In genomic region chr2:170101132-170101531, GRCm38 (mm10) we compare ENCODE assay signal across 9 mouse cellular contexts. TPM values are rescaled to one million over a fixed set of nuclear protein-coding genes. Genes with fewer than 3 reads are reported as not detected.
DNase-seq lines count a peak whose midpoint lies in the region; TF ChIP-seq lines count a peak whose summit lies in the region.
"Had no signal": no experiment of that assay in that cellular context is flagged by ENCODE, and none has a peak within 500 bp of the region (broad histone marks: within the 10 kb centered on the region; RNA-seq: fewer than 3 reads in every experiment).

No protein-coding gene starts in this region.

- H3K27ac ChIP-seq in olfactory bulb, adult 2 months (ENCODE audit: insufficient read depth, low read depth, low read length) = no peak overlapping the region
- H3K27ac ChIP-seq: lung, embryonic 15.5 days had no signal

- DNase-seq in brain, embryonic 14.5 days (ENCODE audit: low read depth) = peak; percentile 93
- peak; percentile 61 for DNase-seq in fibroblast of lung, adult 2 months (ENCODE audit: low read depth)
- DNase-seq in heart, postnatal 10 days = peak; percentile 93 to 98
- peak; percentile 85 for DNase-seq in large intestine, adult 2 months (ENCODE audit: low read depth, low spot score)
- peak; percentile 94 for DNase-seq in lung, adult 2 months
- DNase-seq in testis, postnatal 14 days (ENCODE audit: low spot score) = peak; percentile 82

- intact Hi-C loops in heart, postnatal 10 days (cut with DNase I) = loop anchor here (1.0 to 5.0 kb wide), 3 partner anchors 46 to 1109 kb away; no protein-coding TSS in a partner anchor

- no peaks in the 10 kb centered on the region for H3K9me3 ChIP-seq in E14TG2a.4 (ENCODE audit: low read length)
- H3K9me3 ChIP-seq: lung, embryonic 15.5 days had no signal

- H3K27me3 ChIP-seq in E14TG2a.4 (ENCODE audit: insufficient read depth, low read length) = peaks cover 9% of the 10 kb centered on the region
- H3K27me3 ChIP-seq: lung, embryonic 15.5 days had no signal

- H3K4me3 ChIP-seq in E14TG2a.4 (replicated peaks; ENCODE audit: low read length) = no peak overlapping the region
- no peak overlapping the region for H3K4me3 ChIP-seq in lung, adult 2 months (replicated peaks; ENCODE audit: extremely low read depth, low read depth, low read length)
- H3K4me3 ChIP-seq in olfactory bulb, adult 2 months (ENCODE audit: insufficient read depth, low read depth, low read length) = no peak overlapping the region
- H3K4me3 ChIP-seq: lung, embryonic 15.5 days had no signal

- peaks cover 9% of the 10 kb centered on the region for H3K36me3 ChIP-seq in E14TG2a.4 (ENCODE audit: insufficient read depth, low read length)
- H3K36me3 ChIP-seq: lung, embryonic 15.5 days had no signal

- TF ChIP-seq CTCF in E14TG2a.4 (conservative IDR thresholded peaks at IDR 0.05; ENCODE audit: low read length) = peak; percentile 83
- TF ChIP-seq CTCF in brain, embryonic 14.5 days (IDR thresholded peaks at IDR 0.05; ENCODE audit: borderline replicate concordance, extremely low read depth, insufficient read depth, insufficient read length) = peak; percentile 100
- peak; percentile 98 for TF ChIP-seq CTCF in lung, adult 2 months (IDR thresholded peaks at IDR 0.05; ENCODE audit: insufficient read depth, low read length)
- TF ChIP-seq CTCF in olfactory bulb, adult 2 months (IDR thresholded peaks at IDR 0.05; ENCODE audit: insufficient read depth, low read depth, low read length) = peak; percentile 98

- peaks cover 46% of the 10 kb centered on the region for H3K4me1 ChIP-seq in E14TG2a.4 (replicated peaks; ENCODE audit: low read depth, low read length)
- H3K4me1 ChIP-seq in lung, adult 2 months (ENCODE audit: control insufficient read depth, insufficient read depth, low read length) = no peaks in the 10 kb centered on the region
- no peaks in the 10 kb centered on the region for H3K4me1 ChIP-seq in olfactory bulb, adult 2 months (ENCODE audit: control insufficient read depth, insufficient read depth, low read length)
- H3K4me1 ChIP-seq: lung, embryonic 15.5 days had no signal

- TF ChIP-seq POLR2A in brain, embryonic 14.5 days (IDR thresholded peaks at IDR 0.05; ENCODE audit: borderline replicate concordance, extremely low read depth, insufficient read depth, insufficient read length, poor library complexity, severe bottlenecking) = no peak
- no peak for TF ChIP-seq POLR2A in lung, adult 2 months (IDR thresholded peaks at IDR 0.05; ENCODE audit: borderline replicate concordance, extremely low read depth, low read depth, low read length)
- TF ChIP-seq POLR2A in olfactory bulb, adult 2 months (IDR thresholded peaks at IDR 0.05; ENCODE audit: insufficient read depth, low read depth, low read length) = no peak

- WGBS in large intestine, adult 2 months = under 1% methylated on average over 12 of the region's 12 CpGs
- 2% methylated on average over 12 of the region's 12 CpGs for WGBS in lung, adult 2 months
- WGBS in olfactory bulb, adult 2 months = 4% methylated on average over 12 of the region's 12 CpGs

RNA-seq across cellular contexts. Expression of gene Zfp217, which starts 46.8 kb away (rescaled TPM):
- 5.7 and 7.6 TPM in 2 replicates for polyA plus RNA-seq in brain, embryonic 14.5 days (2012; rRNA removed)
- total RNA-seq in heart, postnatal 10 days (2021) = 10 to 100 TPM; 14.4 to 17.7 TPM
- polyA plus RNA-seq in large intestine, adult 2 months (2012; rRNA removed) = 8.7 and 15.9 TPM in 2 replicates
- polyA plus RNA-seq in lung, adult 2 months (2012; rRNA removed) = 13.7 and 19.8 TPM in 2 replicates
- not detected in 2 replicates for polyA plus RNA-seq in olfactory bulb, adult 2 months (2012; ENCODE audit: insufficient read depth, insufficient read length, low replicate concordance, missing spikeins)
